Mouse (Mus musculus): ENCODE results near the gene Dennd2a. TPM values are rescaled to one million over a fixed set of nuclear protein-coding genes. Genes with fewer than 3 reads are reported as not detected.

Gene Dennd2a
- total RNA-seq (2023) = 0.33 TPM

DNA sequence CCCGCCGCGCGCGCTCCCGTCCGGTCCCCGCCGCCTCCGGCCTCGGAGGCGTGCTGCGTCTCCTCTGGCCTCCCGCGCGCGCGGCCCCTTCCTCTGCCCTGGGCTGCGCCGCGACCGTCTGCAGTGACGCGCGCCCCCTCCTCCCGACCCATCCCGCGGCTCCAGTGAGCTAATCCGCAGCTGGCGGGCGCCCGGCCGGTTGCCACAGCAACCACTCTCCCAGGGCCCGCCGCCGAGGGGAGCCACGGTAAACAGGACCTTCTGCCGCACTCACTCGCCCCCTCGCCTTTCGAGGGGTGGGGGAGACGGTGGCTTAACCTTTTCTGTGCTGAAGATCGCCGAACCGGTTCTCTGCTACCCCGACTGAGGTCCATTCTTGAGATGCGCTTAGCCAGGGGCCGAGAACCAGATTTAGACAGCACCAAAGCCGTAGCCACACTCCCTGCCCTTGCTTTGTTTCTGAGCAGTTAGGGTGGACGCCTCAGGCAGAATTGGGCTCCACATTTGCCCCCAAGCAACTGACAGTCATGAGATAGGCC lies at the start of gene Dennd2a:
TSS of gene Dennd2a (minus strand) at position 145 of the 539 bp plus-strand sequence.

DNA sequence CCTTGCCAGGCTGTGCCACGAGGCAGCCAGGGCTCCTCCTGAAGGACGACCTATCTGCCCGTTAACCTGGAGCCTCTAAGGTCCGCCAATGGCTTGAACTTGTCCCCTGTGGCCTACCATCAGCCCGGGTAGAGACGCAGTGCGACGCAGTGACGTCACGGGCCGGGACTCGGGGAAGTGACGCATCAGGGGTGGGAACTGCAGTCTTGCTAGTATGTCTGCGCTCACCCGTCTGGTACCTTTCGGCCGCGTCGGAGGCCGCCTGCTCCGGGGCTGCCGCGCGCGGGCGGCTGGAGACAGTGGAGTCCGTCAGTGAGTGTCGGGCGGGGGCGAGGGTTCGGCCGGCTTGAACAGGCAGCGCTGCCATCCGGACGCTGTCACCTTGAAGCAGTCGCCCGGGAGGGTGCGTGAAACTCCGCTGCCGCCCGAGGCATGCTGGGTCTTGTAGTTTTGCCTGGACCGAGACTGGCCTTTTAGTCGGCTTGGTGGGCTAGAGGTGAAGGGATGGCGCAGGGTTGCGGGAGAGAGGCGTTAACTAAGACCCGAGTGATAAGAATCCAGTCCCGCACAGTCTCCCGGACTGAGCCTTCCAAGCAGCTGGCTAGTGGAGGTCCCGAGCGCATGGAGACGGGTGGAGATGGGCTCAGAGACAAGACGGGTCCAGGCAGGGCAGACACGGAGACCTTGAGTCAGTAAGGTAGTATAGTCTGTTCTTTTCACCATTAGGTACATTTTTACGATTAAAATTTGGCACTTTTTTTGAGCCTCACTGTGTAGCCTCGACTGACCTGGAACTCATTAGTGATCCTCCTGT lies 34.9 kb upstream of the Dennd2a start, which contains the start of gene Ndufb2:
TSS of gene Ndufb2 (plus strand) at position 174 of the 814 bp plus-strand sequence.

DNA sequence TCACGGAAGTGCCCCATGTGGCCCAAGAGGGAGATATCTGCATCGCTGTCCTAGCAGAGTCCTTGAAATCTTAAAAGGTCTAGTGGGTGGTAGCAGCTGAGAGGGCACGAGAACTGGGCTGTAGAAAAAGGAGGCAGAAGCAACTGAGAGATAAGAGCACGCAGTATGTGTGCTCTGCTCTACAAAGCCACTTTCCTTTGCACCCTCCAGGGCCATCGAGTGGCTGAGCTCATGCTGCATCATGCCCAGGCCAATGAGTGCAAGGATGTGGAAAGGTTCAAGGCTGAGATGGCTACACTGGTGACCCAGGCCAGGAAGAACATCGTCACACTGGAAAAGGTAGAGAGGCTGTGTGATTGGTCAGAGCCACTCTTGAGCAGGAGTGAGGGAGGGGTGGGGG lies 27.9 kb upstream of the Dennd2a start, which contains the start of gene Gm42420:
TSS of gene Gm42420 (plus strand) at position 237 of the 400 bp plus-strand sequence.

DNA sequence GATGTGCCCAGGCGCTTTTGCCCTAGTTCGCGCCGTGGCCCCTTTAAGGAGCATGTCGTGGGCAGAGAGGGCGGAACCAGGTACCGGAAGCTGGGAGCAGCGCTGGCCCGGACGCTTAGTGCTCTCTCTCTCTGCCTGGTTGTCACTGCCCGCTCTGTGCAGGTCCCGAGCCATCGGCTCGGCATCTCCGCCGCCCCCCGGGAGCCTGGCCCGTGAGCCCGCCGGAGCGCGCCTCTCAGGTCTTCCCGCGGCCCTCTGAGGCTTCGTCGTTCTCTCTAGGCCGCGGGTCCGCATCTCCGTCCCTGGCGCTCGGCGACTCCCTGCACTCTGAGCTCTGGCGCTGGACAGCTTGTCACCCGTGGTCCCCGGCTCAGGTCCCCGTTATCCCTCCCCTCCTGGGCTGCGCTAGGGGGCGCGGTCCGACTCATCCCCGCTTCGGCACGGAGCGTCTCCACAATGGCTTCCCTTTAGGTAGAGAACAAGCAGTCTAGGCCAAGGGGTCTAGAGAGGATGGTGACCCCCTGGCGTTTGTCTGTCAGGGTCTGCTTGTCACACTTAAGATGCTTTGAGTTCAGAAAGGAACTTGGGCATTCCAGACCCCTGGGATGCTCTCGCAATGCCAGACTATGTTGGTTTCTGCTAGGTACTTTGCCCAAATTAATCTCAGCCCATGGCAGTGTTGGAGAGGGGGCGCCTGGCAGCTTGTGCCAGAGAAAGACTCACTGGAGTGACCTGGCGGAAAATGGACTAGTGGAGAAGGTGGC lies 16.3 kb upstream of the Dennd2a start, which contains the start of gene Adck2:
TSS of gene Adck2 (plus strand) at position 83 of the 764 bp plus-strand sequence.

DNA sequence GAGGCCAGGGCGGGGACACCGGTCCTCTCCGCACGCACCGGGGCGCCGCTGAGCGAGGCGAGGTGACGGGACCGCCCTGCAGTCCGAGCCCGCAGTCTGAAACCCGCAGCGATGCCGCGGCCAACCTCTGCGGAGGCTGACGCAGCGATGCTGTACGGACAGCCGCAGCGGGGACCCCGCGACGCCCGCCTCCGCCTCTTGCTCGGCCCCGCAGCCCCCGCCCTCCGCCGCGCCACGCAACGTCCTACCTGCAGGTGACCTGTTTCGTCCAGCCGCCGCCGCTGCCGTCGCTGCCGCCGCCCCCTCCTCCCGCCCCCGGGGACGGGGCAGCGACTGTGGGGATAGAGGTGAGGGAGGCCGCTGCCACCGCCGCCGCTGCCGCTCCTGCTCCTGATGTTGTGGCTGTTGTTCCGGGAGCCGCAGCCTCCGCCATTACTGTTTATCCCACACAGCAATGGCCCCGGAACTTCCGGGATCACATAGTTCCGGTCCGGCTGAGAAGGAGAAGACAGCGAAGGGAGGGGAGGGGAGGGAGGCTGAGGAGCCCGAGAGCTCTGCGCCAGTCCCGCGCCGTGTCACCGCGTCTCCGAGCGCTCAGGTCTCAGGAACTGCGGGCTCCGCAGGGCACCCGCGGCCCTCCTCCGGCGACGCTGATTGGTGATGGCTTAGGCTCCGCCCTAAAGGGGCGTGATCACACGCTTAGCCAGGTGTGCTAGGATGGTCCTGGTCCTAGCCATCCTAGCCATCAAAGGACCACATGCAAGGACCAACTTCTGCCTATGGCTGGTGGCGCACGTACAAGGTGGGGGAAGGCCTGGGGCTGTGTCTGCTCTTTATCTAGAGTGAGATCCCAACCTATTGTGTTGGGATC lies 137.6 kb downstream of the Dennd2a start, which contains the start of gene Mkrn1:
TSS of gene Mkrn1 (minus strand) at position 612 of the 871 bp plus-strand sequence.

Other genes with a start within 250 kb of the Dennd2a start
- 63.3 TPM for gene Slc37a3, start 180.2 kb downstream of the Dennd2a start, total RNA-seq (2023)
- gene Rab19, start 176.7 kb downstream of the Dennd2a start, total RNA-seq (2023) = 6.6 TPM
- 117 TPM for gene Mkrn1, start 137.4 kb downstream of the Dennd2a start, total RNA-seq (2023)
- gene Adck2, start 16.0 kb upstream of the Dennd2a start, total RNA-seq (2023) = 40.4 TPM
- gene Gm42420, start 27.9 kb upstream of the Dennd2a start, total RNA-seq (2023) = not detected
- 44.8 TPM for gene Ndufb2, start 34.7 kb upstream of the Dennd2a start, total RNA-seq (2023)
- gene Braf, start 167.6 kb upstream of the Dennd2a start, total RNA-seq (2023) = 30.4 TPM

Data from CD4-positive naive resting alpha-beta T cell, adult 57 days (primary cell).